Mouse (Mus musculus): ENCODE data around the gene Inhbb. TPM values are rescaled to one million over a fixed set of nuclear protein-coding genes. Genes with fewer than 3 reads are reported as not detected.

Gene Inhbb
- polyA plus RNA-seq, 1 experiment, result 0.51 TPM

DNA sequence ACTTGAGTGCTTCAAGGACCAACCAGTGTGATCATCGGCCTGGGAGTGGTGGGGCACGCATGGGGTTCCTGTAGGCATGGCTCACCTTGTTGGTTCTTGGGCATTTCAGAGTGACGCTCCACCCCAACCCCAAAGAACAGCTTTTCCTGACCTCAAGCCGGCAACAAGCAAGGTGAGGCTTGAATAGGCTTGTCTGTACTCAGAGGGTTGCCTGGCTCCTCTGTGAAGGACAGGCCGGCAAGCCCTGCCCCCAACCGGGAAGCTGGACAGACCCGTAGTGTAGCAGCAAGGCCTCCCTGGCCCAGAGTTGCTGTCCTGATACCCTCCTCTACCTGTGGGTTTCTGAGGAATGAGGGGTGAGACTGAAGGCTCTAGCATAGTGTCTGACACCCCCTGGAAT, 12.9 kb downstream of the Inhbb start:
- H3K4me3 ChIP-seq (ENCODE audit: insufficient read depth, low read length), result no peak overlapping the region
- H3K27ac ChIP-seq (ENCODE audit: insufficient read depth, low read depth, low read length), result no peak overlapping the region
- TF ChIP-seq POLR2A (IDR thresholded peaks at IDR 0.05; ENCODE audit: borderline replicate concordance, low read depth, low read length) (no peak), CTCF (IDR thresholded peaks at IDR 0.05; ENCODE audit: low read depth, low read length) (no peak)
- no peaks in the 10 kb centered on the region for H3K4me1 ChIP-seq (ENCODE audit: control insufficient read depth, insufficient read depth, low read length)

DNA sequence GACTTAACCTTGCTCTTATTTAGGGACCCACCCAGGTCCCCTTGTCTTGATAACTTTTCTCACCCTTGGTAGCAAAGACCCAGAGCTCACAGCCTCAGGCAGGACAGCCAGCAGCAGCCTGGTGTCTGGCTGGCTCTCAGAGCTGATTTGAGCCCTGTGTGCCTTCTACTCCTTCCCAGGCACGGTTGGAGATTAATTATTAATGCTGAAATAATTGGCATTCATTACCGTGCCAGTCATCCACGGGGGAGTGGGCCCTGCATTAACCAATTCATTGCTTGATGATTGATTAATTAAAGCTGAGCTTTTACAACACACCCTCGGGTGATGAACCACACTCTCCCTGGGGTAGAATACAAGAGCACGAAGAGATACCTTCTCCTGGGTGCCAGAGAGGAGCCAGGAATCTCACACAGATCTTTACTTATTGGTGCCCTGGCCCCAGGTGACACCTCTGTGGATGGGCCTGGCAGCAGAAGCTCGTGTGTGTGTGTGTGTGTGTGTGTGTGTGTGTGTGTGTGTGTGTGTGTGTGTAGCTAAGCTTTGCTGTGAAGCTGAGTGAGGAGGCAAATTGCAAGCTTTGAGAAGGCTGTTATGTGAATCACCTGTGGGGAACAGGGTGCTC, 14.2 kb downstream of the Inhbb start:
- Histone ChIP-seq H3K4me1 (ENCODE audit: control insufficient read depth, insufficient read depth, low read length) (no peaks in the 10 kb centered on the region), H3K4me3 (ENCODE audit: insufficient read depth, low read length) (no peak overlapping the region), H3K27ac (ENCODE audit: insufficient read depth, low read depth, low read length) (no peak overlapping the region)
- TF ChIP-seq CTCF (IDR thresholded peaks at IDR 0.05; ENCODE audit: low read depth, low read length) (no peak), POLR2A (IDR thresholded peaks at IDR 0.05; ENCODE audit: borderline replicate concordance, low read depth, low read length) (no peak)

DNA sequence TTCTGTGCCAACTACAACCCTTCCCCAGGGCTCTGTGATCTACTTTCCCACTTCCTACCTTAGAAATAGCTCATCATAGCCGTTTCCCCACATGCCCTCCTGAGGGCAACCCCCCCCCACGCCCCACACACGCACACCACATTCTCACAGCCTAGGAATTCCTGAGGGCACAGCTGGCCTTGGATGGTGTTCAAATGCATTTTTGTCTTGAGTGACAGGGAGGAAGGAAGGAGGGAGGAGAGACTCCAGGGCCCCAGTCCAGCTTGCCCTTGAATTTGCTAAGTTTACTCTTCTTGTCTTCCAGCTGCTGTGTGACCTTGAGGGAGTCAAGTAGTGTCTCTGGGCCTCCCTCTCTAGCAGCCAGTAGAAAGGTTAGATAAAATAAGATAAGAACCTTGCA, 17.2 kb downstream of the Inhbb start:
- Histone ChIP-seq H3K4me3 (ENCODE audit: insufficient read depth, low read length) (no peak overlapping the region), H3K4me1 (ENCODE audit: control insufficient read depth, insufficient read depth, low read length) (no peaks in the 10 kb centered on the region), H3K27ac (ENCODE audit: insufficient read depth, low read depth, low read length) (no peak overlapping the region)
- TF ChIP-seq POLR2A (IDR thresholded peaks at IDR 0.05; ENCODE audit: borderline replicate concordance, low read depth, low read length) (no peak), CTCF (IDR thresholded peaks at IDR 0.05; ENCODE audit: low read depth, low read length) (no peak)

DNA sequence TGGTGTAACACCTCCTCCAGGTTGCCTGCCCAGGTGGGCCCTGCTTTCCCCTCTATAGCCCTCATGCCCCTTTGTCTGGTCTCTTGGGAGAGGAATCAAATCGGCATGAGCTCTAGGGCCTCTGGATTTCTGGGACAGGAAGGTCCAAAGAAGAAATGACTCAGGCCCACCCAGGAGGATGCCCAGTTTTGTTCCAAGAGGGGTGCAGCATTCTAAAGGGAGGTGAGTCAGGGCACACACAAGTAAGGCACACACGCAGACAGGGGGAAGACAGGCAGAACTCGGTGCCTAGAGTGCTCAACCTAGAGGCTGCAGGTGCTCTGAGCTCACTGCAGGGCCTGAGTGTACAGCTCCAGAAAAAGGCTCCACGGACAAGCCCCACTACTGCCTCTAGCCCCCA, 17.7 kb downstream of the Inhbb start:
- Histone ChIP-seq H3K27ac (ENCODE audit: insufficient read depth, low read depth, low read length) (no peak overlapping the region), H3K4me3 (ENCODE audit: insufficient read depth, low read length) (no peak overlapping the region), H3K4me1 (ENCODE audit: control insufficient read depth, insufficient read depth, low read length) (no peaks in the 10 kb centered on the region)
- TF ChIP-seq POLR2A (IDR thresholded peaks at IDR 0.05; ENCODE audit: borderline replicate concordance, low read depth, low read length), result no peak

DNA sequence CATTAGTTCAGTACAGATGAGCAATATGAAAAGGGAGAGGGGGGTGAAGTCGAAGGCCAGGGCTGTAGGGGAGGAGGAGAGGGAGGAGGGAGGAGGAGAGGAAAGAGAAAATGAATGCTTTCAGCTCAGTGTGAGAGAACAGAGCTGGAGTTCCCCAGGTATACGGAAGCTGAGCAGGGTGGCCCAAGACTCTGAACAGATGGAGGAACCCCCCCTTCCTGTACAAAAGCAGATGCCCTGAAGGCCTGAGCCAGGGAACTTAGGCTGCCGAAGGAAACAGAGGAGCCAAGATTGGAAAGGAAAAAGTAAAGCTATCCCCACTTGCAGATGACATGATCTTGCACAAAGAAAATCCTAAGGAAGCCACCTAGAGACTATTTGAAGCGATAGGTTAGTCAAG, 20.8 kb downstream of the Inhbb start:
- Histone ChIP-seq H3K27ac (ENCODE audit: insufficient read depth, low read depth, low read length) (no peak overlapping the region), H3K4me1 (ENCODE audit: control insufficient read depth, insufficient read depth, low read length) (no peaks in the 10 kb centered on the region), H3K4me3 (ENCODE audit: insufficient read depth, low read length) (no peak overlapping the region)
- no peak for TF ChIP-seq POLR2A (IDR thresholded peaks at IDR 0.05; ENCODE audit: borderline replicate concordance, low read depth, low read length)
- TF ChIP-seq CTCF (IDR thresholded peaks at IDR 0.05; ENCODE audit: low read depth, low read length), result no peak

DNA sequence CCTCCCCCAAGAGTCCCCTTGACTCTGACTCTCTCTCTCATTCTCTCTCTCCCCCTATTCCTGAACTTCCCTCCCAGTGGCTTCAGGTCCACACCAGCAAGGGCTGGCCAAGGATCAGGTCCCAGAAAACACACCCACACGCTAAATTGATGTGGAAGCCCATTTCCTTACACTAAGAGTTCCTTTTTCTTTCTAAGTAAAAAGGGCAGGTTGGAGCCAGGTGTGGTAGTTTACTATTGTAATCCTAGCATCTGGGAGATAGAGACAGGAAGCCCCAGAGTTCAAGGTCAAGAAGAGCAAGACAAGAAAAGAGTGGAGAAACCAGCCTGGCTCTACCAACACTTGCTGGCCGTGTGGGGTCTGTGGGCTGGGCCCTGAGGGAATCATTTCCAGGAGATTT, 23.4 kb downstream of the Inhbb start:
- Histone ChIP-seq H3K4me1 (ENCODE audit: control insufficient read depth, insufficient read depth, low read length) (no peaks in the 10 kb centered on the region), H3K27ac (ENCODE audit: insufficient read depth, low read depth, low read length) (no peak overlapping the region)
- TF ChIP-seq POLR2A (IDR thresholded peaks at IDR 0.05; ENCODE audit: borderline replicate concordance, low read depth, low read length) (no peak), CTCF (IDR thresholded peaks at IDR 0.05; ENCODE audit: low read depth, low read length) (no peak)

DNA sequence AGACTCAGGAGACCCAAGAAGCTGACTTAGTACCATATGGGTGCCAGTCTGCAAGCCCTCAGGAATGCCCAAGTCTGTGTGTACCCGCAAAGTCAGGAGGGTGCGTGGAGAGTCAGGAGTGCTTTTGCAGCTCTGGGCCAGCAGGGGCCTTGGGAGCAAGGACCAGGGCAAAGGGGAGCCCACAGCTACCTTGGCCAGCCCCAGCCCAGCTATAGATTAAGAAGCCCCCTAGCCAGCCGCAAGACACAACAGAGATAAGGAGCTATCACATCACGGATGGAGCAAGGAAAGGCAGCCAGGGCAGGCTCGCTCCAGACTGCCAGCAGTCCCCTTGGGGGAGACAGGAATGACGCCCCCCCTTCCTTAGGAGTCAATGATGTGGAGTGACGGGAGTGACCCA, 24.2 kb downstream of the Inhbb start:
- Histone ChIP-seq H3K4me3 (ENCODE audit: insufficient read depth, low read length) (no peak overlapping the region), H3K4me1 (ENCODE audit: control insufficient read depth, insufficient read depth, low read length) (no peaks in the 10 kb centered on the region), H3K27ac (ENCODE audit: insufficient read depth, low read depth, low read length) (no peak overlapping the region)
- TF ChIP-seq CTCF (IDR thresholded peaks at IDR 0.05; ENCODE audit: low read depth, low read length), result no peak

More for the DNA sequence above, 23.4 kb downstream of the Inhbb start:
- no peak overlapping the region for H3K4me3 ChIP-seq (ENCODE audit: insufficient read depth, low read length)

DNA sequence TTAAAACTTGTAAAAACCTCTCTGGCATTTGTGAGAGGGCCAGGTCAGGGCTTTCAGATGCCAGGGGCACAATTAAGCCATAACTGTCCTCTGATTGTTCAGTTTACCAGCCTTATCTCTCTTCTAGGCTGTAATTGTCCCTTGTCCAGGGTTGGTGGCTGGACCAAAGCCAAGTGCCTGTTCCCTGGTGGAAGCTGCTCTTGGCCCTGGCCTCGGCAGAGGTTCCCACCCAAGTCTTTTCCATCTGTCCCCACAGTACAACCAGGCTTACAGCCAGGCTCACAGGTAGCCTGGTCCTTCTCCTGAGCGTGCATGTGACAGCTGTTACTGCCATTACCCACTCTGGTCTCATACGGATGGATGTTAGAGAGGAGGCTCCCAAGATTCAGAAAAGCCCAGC, 30.7 kb downstream of the Inhbb start:
- no peak for TF ChIP-seq CTCF (IDR thresholded peaks at IDR 0.05; ENCODE audit: low read depth, low read length)
- TF ChIP-seq POLR2A (IDR thresholded peaks at IDR 0.05; ENCODE audit: borderline replicate concordance, low read depth, low read length), result no peak
- Histone ChIP-seq H3K4me3 (ENCODE audit: insufficient read depth, low read length) (no peak overlapping the region), H3K4me1 (ENCODE audit: control insufficient read depth, insufficient read depth, low read length) (no peaks in the 10 kb centered on the region), H3K27ac (ENCODE audit: insufficient read depth, low read depth, low read length) (no peak overlapping the region)

DNA sequence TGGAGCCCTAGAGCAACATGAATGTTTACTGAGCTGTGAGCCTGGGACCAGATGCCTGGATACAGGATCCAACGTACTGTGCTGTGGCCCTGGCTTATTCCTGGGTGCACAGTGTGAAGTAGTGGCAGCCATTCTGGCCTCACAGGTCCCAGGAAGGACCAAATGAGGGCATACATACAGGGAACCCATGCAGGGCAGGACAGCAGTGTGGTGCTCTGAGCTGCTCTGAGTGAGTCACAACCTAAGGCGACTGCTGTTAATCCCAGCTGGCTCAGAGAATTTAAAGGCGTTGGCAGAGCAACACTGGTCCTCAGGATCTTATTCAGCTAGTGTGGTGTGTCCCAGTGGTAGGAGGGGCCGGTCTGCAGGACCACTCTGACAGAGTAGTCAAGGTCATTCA, 31.4 kb downstream of the Inhbb start:
- no peak overlapping the region for H3K27ac ChIP-seq (ENCODE audit: insufficient read depth, low read depth, low read length)
- TF ChIP-seq CTCF (IDR thresholded peaks at IDR 0.05; ENCODE audit: low read depth, low read length), result no peak
- TF ChIP-seq POLR2A (IDR thresholded peaks at IDR 0.05; ENCODE audit: borderline replicate concordance, low read depth, low read length), result no peak
- no peak overlapping the region for H3K4me3 ChIP-seq (ENCODE audit: insufficient read depth, low read length)
- H3K4me1 ChIP-seq (ENCODE audit: control insufficient read depth, insufficient read depth, low read length), result no peaks in the 10 kb centered on the region

DNA sequence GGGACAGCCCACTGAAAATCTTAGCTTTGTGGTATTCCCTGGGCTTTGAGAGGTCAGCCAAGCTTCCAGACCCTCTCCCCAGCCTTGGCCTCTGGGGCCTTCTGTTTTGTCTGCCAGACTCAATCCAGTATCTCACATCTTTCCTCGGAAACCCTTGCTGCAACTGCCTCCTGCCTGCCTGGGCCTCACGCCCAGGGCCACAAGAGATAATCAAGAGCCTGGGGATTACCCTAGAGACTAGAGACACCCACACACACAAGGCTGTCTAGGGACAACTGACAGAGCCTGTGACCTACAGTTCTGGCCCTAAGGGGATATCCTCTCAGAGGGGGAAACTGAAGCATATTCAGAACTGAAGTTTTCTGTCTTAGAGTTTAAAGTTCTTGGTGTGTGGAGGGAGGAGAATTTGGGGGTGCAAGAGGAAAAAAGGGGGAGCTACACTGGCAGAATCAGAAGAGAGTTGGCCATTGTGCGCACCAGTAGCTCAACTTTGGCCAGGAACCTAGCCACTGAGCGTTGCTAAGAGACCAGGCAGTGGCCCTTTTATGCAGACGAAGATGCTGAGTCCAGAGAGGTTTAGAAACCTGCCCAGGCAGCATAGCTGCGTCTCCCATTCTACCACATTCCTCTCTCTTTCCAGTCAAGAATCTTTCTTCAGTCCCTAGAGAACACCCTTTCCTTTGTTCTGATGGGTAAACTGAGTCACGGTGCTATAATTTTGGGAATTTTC, 32.1 kb downstream of the Inhbb start:
- H3K4me1 ChIP-seq (ENCODE audit: control insufficient read depth, insufficient read depth, low read length), result no peaks in the 10 kb centered on the region
- no peak overlapping the region for H3K27ac ChIP-seq (ENCODE audit: insufficient read depth, low read depth, low read length)
- TF ChIP-seq CTCF (IDR thresholded peaks at IDR 0.05; ENCODE audit: low read depth, low read length) (no peak), POLR2A (IDR thresholded peaks at IDR 0.05; ENCODE audit: borderline replicate concordance, low read depth, low read length) (no peak)
- H3K4me3 ChIP-seq (ENCODE audit: insufficient read depth, low read length), result no peak overlapping the region
